Mouse (Mus musculus): ENCODE results near the gene F12. TPM values are rescaled to one million over a fixed set of nuclear protein-coding genes. Genes with fewer than 3 reads are reported as not detected.

The F12 gene
- polyA plus RNA-seq, 1 experiment from 2014 or later = 0.05 TPM

DNA sequence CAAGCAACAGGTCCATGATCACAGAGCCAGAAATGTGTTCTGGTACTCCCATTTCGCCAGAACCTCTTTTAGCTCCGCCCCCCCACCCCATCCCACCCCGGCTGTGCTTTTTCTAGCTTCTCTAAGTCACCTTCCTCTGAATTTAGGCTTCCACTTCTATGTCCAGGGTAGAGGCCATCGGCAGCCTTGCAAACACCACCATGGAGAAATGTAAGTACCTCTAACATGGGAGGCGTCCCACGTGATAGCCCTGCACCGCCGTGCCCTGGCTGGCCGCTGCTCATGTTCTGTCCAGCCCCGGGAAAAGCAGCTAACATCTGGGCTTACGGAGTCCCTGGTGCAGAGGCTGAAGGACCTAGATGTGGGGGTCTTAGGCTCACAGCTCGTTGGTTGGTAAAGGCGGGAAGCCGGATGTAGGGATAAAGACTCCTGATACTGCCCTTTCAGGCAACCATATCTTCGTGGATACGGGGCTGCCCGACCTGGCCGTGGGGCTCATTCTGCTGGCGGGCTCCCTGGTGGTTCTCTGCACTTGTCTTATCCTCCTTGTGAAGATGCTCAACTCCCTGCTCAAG, 18.0 kb downstream of the F12 start:
- ATAC-seq (replicated peaks; ENCODE audit: low FRiP score, low read depth) (no peak), DNase-seq (ENCODE audit: low spot score) (no peak)
- WGBS = 80% methylated on average over 19 of the region's 19 CpGs
- Histone ChIP-seq H3K9me3 (replicated peaks; ENCODE audit: low read length) (no peaks in the 10 kb centered on the region), H3K36me3 (ENCODE audit: insufficient read depth, low read length) (no peaks in the 10 kb centered on the region), H3K27ac (no peak overlapping the region), H3K9ac (ENCODE audit: low read depth, low read length) (no peak overlapping the region), H3K4me1 (replicated peaks; ENCODE audit: insufficient read depth, low read length) (0 out of 2 replicates have a peak, but pooled peaks cover 4% of the 10 kb centered on the region), H3K4me3 (replicated peaks; ENCODE audit: low read depth, low read length) (no peak overlapping the region), H3K4me2 (ENCODE audit: low read length) (no peak overlapping the region), H3K27me3 (ENCODE audit: insufficient read depth, low read length) (no peaks in the 10 kb centered on the region)
- no peak for TF ChIP-seq CTCF (IDR thresholded peaks at IDR 0.05; ENCODE audit: low read depth)

DNA sequence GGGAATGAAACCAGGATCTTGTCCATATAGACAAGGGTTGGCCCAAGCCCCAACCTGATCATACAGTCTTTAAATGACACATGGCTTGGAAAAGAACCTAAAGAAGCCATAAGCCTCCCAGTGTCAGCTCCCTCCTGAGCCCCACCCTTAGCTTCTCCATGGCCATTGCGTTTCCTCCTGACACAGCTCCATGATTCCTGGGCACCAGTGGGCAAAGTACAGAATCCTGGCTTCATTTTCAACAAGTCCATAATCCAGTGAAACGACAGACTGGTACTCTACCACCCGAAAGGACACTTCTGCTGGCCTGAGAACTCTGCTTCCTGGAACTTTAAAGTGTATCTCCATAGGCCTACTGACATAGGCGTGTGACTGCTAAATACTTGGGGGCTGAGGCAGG, 19.3 kb downstream of the F12 start:
- Histone ChIP-seq H3K4me2 (ENCODE audit: low read length) (no peak overlapping the region), H3K9ac (ENCODE audit: low read depth, low read length) (no peak overlapping the region), H3K27ac (no peak overlapping the region), H3K9me3 (replicated peaks; ENCODE audit: low read length) (no peaks in the 10 kb centered on the region), H3K4me1 (replicated peaks; ENCODE audit: insufficient read depth, low read length) (0 out of 2 replicates have a peak, but pooled peaks cover 4% of the 10 kb centered on the region), H3K36me3 (ENCODE audit: insufficient read depth, low read length) (no peaks in the 10 kb centered on the region), H3K4me3 (replicated peaks; ENCODE audit: low read depth, low read length) (no peak overlapping the region), H3K27me3 (ENCODE audit: insufficient read depth, low read length) (no peaks in the 10 kb centered on the region)
- WGBS = 83% methylated on average over 4 of the region's 4 CpGs
- DNase-seq (ENCODE audit: low spot score) (no peak), ATAC-seq (replicated peaks; ENCODE audit: low FRiP score, low read depth) (no peak)
- no peak for TF ChIP-seq CTCF (IDR thresholded peaks at IDR 0.05; ENCODE audit: low read depth)

DNA sequence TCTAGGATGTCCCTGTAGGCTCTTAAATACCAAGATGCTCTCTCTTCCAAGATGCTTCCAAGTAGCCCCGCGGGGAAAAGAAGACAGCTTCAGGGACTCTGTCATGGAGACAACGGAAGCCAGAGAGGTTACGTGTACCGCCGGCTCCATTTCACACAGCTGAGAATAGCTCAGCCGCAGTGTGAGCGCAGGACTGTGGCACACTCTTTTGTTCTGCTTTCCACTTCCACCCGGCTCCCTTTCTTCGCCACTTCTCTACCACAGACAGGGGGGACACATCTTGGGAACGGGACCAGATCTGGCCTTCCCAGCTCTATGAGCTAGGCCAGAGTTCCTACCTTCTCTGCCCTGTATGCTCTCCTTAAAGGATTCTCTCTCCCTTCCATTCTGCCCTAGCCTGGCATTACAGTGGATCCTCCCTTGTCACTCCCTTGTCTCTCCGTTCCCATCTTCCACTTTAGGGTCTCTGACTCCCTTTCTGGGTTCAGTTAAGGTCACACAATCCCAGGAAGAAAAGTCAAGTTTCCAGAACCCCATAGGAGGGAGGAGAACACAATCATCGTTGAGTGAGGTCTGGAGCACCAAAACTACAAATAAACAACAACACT, 20.7 kb downstream of the F12 start:
- Histone ChIP-seq H3K4me1 (replicated peaks; ENCODE audit: insufficient read depth, low read length) (0 out of 2 replicates have a peak, but pooled peaks cover 4% of the 10 kb centered on the region), H3K9me3 (replicated peaks; ENCODE audit: low read length) (no peaks in the 10 kb centered on the region), H3K4me3 (replicated peaks; ENCODE audit: low read depth, low read length) (no peak overlapping the region), H3K36me3 (ENCODE audit: insufficient read depth, low read length) (no peaks in the 10 kb centered on the region), H3K9ac (ENCODE audit: low read depth, low read length) (peak overlapping the region; percentile 37; the same call in 1 of the 2 replicates), H3K27me3 (ENCODE audit: insufficient read depth, low read length) (no peaks in the 10 kb centered on the region), H3K4me2 (ENCODE audit: low read length) (peak overlapping the region; percentile 13; the same call in 1 of the 2 replicates), H3K27ac (no peak overlapping the region)
- WGBS = 71% methylated on average over 13 of the region's 13 CpGs
- ATAC-seq (replicated peaks; ENCODE audit: low FRiP score, low read depth) (no peak), DNase-seq (ENCODE audit: low spot score) (no peak)
- TF ChIP-seq CTCF (IDR thresholded peaks at IDR 0.05; ENCODE audit: low read depth) = no peak

DNA sequence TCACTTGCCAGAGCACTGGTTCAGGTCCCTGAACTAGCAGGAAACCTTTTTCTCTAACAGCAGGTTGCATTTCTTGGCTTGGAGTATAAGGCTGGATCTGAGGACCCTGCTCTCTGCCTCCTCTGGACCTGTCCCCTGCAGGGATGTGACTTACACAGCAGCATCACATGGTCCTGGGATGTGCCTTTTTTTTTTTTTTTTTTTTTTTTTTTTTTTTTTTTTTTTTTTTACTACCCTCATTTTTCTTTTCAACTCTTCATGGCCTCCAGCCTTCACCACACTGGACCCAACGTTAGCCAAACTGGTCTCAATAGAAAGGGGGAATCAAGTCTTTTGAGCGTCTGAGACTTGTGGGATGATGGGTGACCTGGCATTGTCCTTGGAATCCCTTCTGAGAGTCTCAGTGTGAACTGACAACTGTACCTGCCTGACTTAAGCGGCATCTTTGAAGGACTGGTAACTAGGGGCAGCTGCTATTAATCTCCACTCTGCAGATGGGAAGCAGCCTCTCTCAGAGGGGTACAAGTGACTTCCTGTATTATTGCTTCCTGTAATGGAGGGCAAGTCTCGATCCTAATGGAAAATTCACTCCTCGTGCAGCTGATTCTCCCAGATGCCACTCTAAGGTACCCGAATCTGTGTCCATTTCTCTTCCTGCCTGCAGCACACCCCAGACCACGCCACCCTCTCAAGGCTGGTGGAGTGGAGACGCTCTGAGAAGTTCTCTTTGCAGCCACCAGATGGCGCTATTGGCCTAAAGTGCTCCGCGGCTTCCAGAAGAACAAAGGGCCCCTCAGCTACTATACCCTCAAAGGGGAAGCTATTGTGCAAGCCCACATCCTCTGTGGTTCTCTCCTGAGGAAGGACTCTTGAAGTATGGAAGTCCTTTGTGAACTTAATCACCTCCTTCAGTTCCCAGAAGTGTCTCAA, 21.5 kb downstream of the F12 start:
- H3K9me3 ChIP-seq (replicated peaks; ENCODE audit: low read length) = no peaks in the 10 kb centered on the region
- H3K4me2 ChIP-seq (ENCODE audit: low read length) = peak overlapping the region; percentile 13; the same call in 1 of the 2 replicates
- no peaks in the 10 kb centered on the region for H3K36me3 ChIP-seq (ENCODE audit: insufficient read depth, low read length)
- ATAC-seq (replicated peaks; ENCODE audit: low FRiP score, low read depth) = peak; percentile 45
- 12% methylated on average over 11 of the region's 11 CpGs for WGBS
- H3K4me3 ChIP-seq (replicated peaks; ENCODE audit: low read depth, low read length) = no peak overlapping the region
- DNase-seq (ENCODE audit: low spot score) = peak; percentile 95
- peak; percentile 98 for TF ChIP-seq CTCF (IDR thresholded peaks at IDR 0.05; ENCODE audit: low read depth)
- no peak overlapping the region for H3K27ac ChIP-seq
- peak overlapping the region; percentile 37; the same call in 1 of the 2 replicates for H3K9ac ChIP-seq (ENCODE audit: low read depth, low read length)
- 0 out of 2 replicates have a peak, but pooled peaks cover 4% of the 10 kb centered on the region for H3K4me1 ChIP-seq (replicated peaks; ENCODE audit: insufficient read depth, low read length)
- H3K27me3 ChIP-seq (ENCODE audit: insufficient read depth, low read length) = no peaks in the 10 kb centered on the region

DNA sequence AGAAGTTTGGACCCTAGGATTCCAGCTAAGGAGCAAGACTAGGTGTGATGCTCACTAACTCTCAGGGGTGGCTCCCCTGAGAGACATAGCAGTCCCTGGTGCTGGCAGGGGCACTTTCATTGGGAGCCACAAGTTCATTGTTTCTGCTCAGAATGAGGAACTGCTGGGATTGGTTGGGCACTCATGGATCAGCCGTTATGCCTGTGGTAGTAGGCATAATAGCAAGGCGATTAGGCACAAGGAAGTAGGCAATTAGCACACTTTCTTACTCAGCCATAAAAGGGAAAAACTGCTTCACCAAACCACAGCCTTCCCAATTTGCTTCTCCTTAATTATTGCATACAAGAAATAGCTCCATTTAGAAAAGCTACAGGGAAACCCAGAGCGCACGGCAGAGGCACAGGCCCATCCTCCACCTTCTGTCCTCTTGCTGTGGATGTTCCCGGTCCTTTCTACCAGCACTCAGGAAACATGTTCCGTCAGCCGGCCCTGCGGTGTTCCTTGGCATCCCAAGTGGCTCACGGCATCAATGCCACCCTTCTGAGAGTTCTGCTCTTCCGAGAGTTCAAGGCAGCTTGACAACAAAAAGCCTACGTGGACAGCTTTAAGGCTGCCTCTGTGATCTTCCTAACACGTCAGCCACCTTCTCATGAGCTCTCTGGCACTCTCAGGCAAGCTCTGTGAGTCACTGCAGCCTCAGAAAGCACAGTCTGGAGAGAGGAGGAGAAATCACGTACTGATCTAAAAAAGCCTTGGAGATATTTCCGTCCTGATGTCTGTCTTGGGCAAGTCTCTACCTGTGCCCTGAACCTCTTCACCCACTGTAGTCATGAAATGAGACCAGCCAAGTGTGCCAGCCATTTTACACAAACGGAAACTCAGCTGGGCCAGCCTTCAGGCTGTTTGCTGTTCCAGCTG, 22.4 kb downstream of the F12 start:
- H3K9ac ChIP-seq (ENCODE audit: low read depth, low read length) = no peak overlapping the region
- no peak for DNase-seq (ENCODE audit: low spot score)
- ATAC-seq (replicated peaks; ENCODE audit: low FRiP score, low read depth) = no peak
- H3K4me3 ChIP-seq (replicated peaks; ENCODE audit: low read depth, low read length) = no peak overlapping the region
- 0 out of 2 replicates have a peak, but pooled peaks cover 4% of the 10 kb centered on the region for H3K4me1 ChIP-seq (replicated peaks; ENCODE audit: insufficient read depth, low read length)
- WGBS = 63% methylated on average over 15 of the region's 15 CpGs
- H3K36me3 ChIP-seq (ENCODE audit: insufficient read depth, low read length) = no peaks in the 10 kb centered on the region
- H3K4me2 ChIP-seq (ENCODE audit: low read length) = no peak overlapping the region; the same call in 1 of the 2 replicates
- no peaks in the 10 kb centered on the region for H3K9me3 ChIP-seq (replicated peaks; ENCODE audit: low read length)
- TF ChIP-seq CTCF (IDR thresholded peaks at IDR 0.05; ENCODE audit: low read depth) = no peak
- no peaks in the 10 kb centered on the region for H3K27me3 ChIP-seq (ENCODE audit: insufficient read depth, low read length)
- no peak overlapping the region for H3K27ac ChIP-seq
